Mouse (Mus musculus): ENCODE measurements around the gene Flt3. TPM values are rescaled to one million over a fixed set of nuclear protein-coding genes. Genes with fewer than 3 reads are reported as not detected.

Flt3 gene
- total and polyA plus RNA-seq, 3 experiments = 0.76 to 3.3 (median 2.3) TPM

- peaks cover 48% of the 10 kb centered on the region for H3K27me3 ChIP-seq (replicated peaks)
- TF ChIP-seq MAFK (IDR thresholded peaks at IDR 0.05; ENCODE audit: insufficient replicate concordance, low read length) (no peak), ZMIZ1 (IDR thresholded peaks at IDR 0.05; ENCODE audit: low read depth, low read length) (no peak), JUN (IDR thresholded peaks at IDR 0.05; ENCODE audit: insufficient read depth, low read depth, low read length) (no peak), PAX5 (IDR thresholded peaks at IDR 0.05; ENCODE audit: low read length) (no peak), SIN3A (IDR thresholded peaks at IDR 0.05; ENCODE audit: low read length) (no peak), RCOR1 (conservative IDR thresholded peaks at IDR 0.05; ENCODE audit: low read depth, low read length) (no peak), RAD21 (IDR thresholded peaks at IDR 0.05; ENCODE audit: low read depth, low read length) (no peak), KAT2A (IDR thresholded peaks at IDR 0.05; ENCODE audit: insufficient replicate concordance, low read length) (no peak), CTCF (conservative IDR thresholded peaks at IDR 0.05 in 1 of 2, IDR thresholded peaks at IDR 0.05 in 1 of 2; ENCODE audit: low read depth in 2 of 2, low read length in 2 of 2) (no peak)
- peaks cover 16% of the 10 kb centered on the region for H3K9me3 ChIP-seq (replicated peaks; ENCODE audit: low read length)
- no peaks in the 10 kb centered on the region for H3K36me3 ChIP-seq (replicated peaks in 1 of 2; ENCODE audit: control insufficient read depth in 1 of 2, insufficient read depth in 1 of 2, low read length in 1 of 2)
- H3K79me2 ChIP-seq (replicated peaks; ENCODE audit: control insufficient read depth, extremely low read depth, insufficient read depth, poor library complexity, severe bottlenecking) = no peaks in the 10 kb centered on the region
- DNase-seq (ENCODE audit: extremely low read depth) = no peak
- in situ Hi-C loops (cut with MboI; ENCODE audit: low pct_ligation_motif_present, low pct_unique_long_range_greater_than_20kb, low sequenced_read_pairs) (loop anchor here (25.0 kb wide), 1 partner anchor 620 kb away; no protein-coding TSS in a partner anchor), dilution Hi-C loops (cut with MboI; ENCODE audit: extremely low pct_ligation_motif_present, extremely low pct_unique_long_range_greater_than_20kb, low sequenced_read_pairs) (no loop called here)
- H3K27ac ChIP-seq (ENCODE audit: insufficient read depth, low read depth) = no peak within 1 kb of the TSS
- H3K4me1 ChIP-seq (ENCODE audit: control insufficient read depth in 1 of 2, insufficient read depth in 2 of 2) = no peaks in the 10 kb centered on the region
- no peak within 1 kb of the TSS for H3K9ac ChIP-seq (ENCODE audit: insufficient read depth, low read depth)
- H3K4me3 ChIP-seq (replicated peaks in 1 of 3; ENCODE audit: low read depth in 2 of 3, low read length in 2 of 3, poor library complexity in 1 of 3) = no peak within 1 kb of the TSS
- H3K4me2 ChIP-seq (ENCODE audit: insufficient read depth, low read depth, poor library complexity, severe bottlenecking) = no peak within 1 kb of the TSS
Observed at GRCm38 (mm10) chr5:147306638-147307397, 93.5 kb downstream of the Flt3 start, which contains the start of gene Cdx2. Gene Cdx2 (minus strand): TSS chr5:147307270.

- dilution Hi-C loops (cut with MboI; ENCODE audit: extremely low pct_ligation_motif_present, extremely low pct_unique_long_range_greater_than_20kb, low sequenced_read_pairs) (no loop called here), in situ Hi-C loops (cut with MboI; ENCODE audit: low pct_ligation_motif_present, low pct_unique_long_range_greater_than_20kb, low sequenced_read_pairs) (loop anchor here (25.0 kb wide), 1 partner anchor 619 kb away; no protein-coding TSS in a partner anchor)
- H3K27ac ChIP-seq (ENCODE audit: insufficient read depth, low read depth) = no peak overlapping the region
- no peaks in the 10 kb centered on the region for H3K4me1 ChIP-seq (ENCODE audit: control insufficient read depth in 1 of 2, insufficient read depth in 2 of 2)
- peaks cover 53% of the 10 kb centered on the region for H3K27me3 ChIP-seq (replicated peaks)
- no peak overlapping the region for H3K4me2 ChIP-seq (ENCODE audit: insufficient read depth, low read depth, poor library complexity, severe bottlenecking)
- no peaks in the 10 kb centered on the region for H3K36me3 ChIP-seq (replicated peaks in 1 of 2; ENCODE audit: control insufficient read depth in 1 of 2, insufficient read depth in 1 of 2, low read length in 1 of 2)
- no peaks in the 10 kb centered on the region for H3K79me2 ChIP-seq (replicated peaks; ENCODE audit: control insufficient read depth, extremely low read depth, insufficient read depth, poor library complexity, severe bottlenecking)
- peaks cover 16% of the 10 kb centered on the region for H3K9me3 ChIP-seq (replicated peaks; ENCODE audit: low read length)
- no peak for DNase-seq (ENCODE audit: extremely low read depth)
- TF ChIP-seq KAT2A (IDR thresholded peaks at IDR 0.05; ENCODE audit: insufficient replicate concordance, low read length) (no peak), EP300 (IDR thresholded peaks at IDR 0.05; ENCODE audit: low read length) (no peak), RCOR1 (conservative IDR thresholded peaks at IDR 0.05; ENCODE audit: low read depth, low read length) (no peak), CHD1 (IDR thresholded peaks at IDR 0.05; ENCODE audit: low read depth, low read length) (no peak), ZNF384 (IDR thresholded peaks at IDR 0.05; ENCODE audit: low read depth, low read length) (no peak)
- H3K9ac ChIP-seq (ENCODE audit: insufficient read depth, low read depth) = no peak overlapping the region
- H3K4me3 ChIP-seq (replicated peaks in 1 of 3; ENCODE audit: low read depth in 2 of 3, low read length in 2 of 3, poor library complexity in 1 of 3) = no peak overlapping the region
Observed at GRCm38 (mm10) chr5:147305856-147306637, 94.2 kb downstream of the Flt3 start.
